Mouse (Mus musculus) R1 (cell line): ENCODE data around the gene Anapc1.

Experiments used
- DNase-seq: peaks from one replicate; pipeline ENCODE4 v3.0.0-alpha.2; 2018; ENCODE audit warnings: low read depth, low spot score

The Anapc1 gene

DNA sequence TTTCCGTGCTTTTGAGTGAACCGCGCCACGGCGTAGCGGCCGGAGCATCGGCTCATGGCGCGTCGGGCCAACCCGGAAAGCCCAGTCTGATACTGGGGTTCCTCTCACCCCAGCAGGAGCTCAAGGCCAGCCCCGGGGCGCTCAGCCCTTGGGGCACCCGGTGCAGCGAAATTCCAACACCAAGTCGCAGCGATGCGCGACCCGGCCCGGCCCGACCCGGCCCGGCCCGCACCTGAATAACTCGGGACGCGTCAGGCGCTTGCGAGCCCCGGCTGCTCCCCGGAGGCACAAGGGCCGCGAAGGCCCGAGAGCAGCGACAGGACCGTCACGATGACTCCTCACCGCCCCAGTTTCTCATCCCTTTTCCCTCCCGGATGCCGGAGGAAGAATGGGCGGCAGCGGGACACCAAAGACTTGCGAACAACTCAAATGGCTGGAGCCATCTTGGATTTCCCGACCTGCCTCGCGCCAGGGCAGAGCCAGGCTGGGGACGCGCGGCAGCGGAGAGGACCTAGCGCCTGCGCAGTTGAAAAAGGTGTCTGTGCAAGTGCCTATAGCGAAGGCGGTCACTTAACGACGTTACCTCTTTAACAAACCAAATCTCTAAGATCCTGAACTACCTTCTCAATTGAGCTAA lies at the start of gene Anapc1:
Anapc1 (minus strand) TSS at position 471 of the 637 bp plus-strand sequence.
- DNase-seq = peak; percentile 94

DNA sequence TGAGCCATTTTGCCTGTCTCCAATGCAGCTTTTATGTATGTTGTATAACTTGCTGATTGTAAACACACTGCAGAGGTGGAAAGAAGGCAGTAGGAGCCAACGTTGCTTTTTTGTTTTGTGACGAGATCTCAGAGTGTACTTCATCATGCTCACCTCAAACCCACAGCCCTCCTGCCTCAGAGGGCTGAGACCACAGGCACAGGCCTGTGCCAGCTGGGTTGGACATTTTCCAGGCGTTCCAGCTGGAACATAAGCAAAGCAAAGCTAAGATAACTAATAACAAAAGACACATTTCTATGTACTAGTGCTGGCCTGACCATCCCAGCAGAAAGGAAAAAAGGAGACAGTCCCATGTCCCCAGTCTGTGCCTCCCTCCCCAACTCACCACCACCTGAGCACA lies 47.9 kb upstream of the Anapc1 start:
- no peak for DNase-seq

DNA sequence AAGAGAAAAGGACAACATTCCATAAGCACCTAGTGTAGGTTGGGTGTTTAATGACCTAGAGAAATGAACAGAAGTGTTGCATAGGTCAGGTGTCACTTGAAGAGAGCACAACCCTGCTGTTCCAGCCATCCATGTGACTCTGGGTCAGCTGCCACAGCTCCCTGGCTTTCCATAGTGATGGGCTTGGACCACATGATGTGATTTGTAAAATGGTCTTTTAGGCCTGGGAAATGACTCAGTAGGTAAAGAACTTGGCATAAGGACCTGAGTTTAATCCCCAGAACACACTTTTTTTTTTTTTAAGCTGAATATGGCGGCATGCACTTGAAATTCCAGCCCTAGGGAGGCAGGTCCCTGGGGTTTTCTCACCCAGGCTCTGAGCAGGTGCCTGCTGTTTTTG lies 44.8 kb upstream of the Anapc1 start:
- DNase-seq = no peak

DNA sequence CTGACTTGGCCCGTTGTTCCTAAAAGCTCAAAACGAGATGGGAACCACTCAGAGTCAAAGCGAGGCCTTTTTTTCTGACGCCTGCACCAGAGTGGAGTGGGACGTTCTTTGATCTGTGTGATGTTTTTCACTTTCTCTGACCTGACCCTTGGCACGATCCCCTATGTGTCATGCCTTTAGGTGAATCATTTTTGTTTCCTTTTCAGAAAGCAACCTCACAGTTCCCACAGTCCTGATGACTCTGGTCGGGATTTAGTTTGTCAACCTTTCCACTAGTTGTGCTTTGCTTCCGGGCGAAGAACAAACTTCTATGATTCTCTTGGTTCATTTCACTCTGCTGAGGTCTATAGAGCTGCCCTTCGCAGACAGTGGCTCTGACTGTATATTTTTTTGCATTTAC lies 44.3 kb upstream of the Anapc1 start:
- no peak for DNase-seq

DNA sequence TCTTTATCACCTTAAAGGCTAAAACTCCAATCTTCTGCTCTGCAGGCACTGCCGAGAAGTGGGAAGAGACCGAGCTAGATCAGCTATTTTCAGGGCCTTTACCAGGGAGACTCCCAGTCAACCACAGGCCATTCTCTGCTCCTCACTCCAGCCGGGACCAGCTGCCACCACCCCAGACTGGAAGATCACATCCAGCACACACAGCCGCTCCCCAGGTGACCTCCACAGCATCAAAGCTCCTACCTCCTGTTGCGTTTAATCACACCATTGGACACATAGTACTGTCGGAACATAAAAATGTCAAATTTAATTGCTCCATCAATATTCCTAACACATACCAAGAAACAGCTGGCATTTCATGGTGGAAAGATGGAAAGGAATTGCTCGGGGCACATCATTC lies 42.0 kb upstream of the Anapc1 start:
- DNase-seq = no peak

DNA sequence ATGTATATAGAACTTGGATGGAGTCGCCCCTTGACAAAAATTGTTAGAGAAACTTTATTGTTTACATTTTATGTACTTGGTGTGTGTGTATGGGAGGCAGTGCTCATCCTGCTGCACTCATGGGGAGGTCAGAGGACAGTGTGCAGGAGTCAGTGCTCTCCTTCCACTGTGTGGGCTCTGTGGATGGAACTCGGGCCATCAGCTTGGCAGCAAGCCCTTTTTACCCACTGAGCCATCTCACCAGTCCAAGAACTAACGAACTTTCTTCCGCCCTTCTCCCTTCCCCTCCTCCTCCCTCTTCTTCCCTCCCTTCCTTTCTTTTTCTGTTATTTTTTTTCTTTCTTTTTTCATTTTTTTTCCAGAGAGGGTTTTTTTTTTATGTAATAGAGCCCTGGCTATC lies 40.9 kb upstream of the Anapc1 start:
- no peak for DNase-seq

DNA sequence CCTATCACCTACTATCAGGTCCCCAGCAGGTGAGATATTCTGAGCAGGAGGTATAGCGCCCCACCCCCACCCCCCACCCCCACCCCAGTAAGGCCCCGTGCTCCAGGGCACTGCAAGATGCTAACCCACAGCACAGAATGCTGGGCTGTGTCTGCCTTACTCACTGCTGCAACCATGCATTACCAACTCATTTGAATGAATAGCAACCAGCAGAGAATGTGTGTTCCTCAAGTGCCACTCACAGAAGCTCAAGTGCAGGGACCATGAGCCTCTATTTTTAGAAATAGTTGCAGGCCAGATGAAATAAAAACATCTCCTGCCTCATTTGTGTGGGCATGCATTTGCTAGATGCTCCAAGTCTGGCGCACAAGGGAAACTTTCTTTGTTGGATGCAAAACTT lies 40.4 kb upstream of the Anapc1 start:
- no peak for DNase-seq

DNA sequence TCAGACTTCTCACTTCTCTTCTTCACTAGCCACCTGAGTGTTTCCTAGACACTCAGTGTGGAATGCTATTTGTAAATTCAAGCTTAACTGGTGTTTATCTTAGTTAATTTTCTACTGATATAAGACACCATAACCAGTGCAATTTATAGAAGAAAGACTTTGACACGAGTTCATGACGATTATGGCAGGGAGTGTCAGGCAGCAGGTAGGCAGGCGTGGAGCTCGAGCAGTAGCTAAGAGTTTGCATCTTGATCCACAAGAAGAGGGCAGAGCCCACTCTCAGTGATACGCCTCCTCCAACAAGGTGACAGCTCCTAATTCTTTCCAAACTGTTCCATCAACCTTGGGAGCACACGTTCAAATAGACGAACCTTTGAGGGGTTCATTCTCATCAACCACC lies 39.4 kb upstream of the Anapc1 start:
- no peak for DNase-seq

DNA sequence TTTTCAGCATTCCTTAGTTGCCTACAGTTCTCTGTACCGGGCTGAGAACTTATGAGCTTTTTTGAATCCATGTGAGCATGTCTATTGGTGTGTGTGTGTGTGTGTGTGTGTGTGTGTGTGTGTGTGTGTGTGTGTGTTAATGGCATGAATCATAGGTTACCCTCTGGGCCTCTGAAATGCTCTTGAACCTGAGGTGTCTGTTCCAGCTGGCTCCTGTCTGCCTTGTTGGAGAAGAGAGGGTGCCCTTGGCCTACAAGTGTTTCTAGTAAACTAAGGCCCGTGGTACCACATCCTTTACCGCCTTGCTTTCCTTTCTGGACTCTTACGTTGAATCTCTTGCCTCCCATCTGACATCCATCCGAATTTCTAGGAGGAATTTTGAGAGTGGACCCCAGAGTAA lies 38.9 kb upstream of the Anapc1 start:
- no peak for DNase-seq

DNA sequence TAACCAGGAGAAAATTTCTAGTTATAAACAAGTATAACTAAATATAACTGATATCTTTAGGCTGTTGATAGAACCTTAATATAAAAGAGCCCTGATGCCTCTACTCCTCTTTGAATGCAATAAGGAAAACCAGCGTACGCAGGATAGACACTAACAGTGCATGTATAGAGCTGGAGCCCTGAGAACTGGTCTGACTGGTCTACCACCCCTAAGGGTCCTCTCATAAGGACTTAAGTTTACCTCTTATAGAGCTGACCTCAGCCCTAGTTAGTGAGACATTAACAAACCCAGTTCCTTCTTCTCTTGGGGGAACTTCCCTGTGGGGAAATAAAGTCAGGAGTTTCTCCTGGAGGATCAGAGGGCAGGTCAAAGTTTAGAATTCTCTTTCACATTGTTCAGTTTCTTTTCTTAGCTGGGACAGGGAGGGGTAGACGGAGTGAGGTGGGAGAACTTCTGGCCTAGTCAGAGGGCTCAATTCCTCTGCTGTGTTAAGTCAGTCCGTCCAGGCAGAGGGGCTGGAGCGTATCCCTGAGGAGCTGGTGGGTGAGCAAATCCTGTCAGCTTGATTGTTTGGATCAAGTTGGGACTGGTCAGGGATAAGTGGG lies 35.0 kb upstream of the Anapc1 start:
- DNase-seq = no peak

DNA sequence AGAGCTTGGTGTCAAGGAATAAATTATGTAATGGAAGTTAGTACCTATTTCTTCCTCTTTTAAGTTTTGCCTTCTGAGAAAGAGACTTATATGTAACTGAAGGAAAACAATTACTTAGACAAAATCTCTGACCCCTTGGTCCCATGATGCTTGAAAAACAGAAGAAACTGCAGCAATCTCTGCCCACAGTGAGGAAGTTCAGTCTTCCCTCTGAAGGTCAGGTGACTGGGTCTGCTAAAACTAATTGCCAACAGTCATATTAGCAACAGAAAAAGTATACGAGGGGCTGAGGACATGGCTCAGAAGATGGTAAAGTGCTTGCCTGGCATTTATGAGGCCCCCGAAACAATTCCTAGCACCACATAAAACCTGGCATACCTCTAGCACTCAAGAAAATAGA lies 32.2 kb upstream of the Anapc1 start:
- no peak for DNase-seq

DNA sequence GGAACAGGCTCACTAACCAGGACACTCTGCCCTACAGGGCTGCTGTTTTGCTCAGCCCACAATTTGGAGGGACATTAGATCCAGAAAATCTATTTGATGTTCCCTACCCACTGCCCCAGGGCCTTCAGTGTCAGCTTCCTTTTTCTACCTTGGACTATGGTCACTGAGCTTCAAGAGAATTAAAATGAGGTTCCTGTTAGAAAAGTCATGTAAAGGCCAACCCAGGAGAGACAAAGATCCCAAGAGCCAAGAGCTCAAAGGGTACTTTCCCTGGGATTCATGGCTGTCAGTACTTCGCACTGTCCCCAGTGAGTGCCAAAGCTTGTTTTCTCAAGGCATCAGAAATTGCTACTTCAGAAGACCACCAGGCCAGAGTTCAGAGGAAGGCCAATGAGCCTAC lies 28.8 kb upstream of the Anapc1 start:
- DNase-seq = no peak

DNA sequence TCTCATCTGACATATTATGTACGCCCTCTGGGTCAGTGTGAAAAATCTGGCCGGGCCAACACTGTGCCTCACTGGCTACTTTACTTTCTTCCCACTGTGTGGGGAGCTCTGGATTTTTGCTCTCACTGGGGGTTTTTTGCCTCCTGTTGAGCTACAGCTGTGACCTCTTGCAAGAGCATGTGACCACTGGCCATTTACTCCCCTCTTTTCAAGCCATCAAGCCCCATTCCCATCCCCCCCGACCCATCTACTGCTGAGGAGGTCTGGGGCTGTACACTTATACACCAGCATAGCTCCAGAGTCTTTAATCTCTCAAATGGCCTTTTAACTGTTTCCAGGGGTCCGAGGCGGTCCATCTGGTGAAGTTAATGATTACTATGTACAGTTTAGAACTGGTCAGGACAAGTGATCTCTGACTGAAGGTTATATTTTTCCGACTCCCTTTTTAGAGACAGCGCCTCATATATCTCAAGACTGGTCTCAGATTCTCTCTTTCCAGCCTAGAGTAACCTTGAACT lies 27.6 kb upstream of the Anapc1 start:
- no peak for DNase-seq

DNA sequence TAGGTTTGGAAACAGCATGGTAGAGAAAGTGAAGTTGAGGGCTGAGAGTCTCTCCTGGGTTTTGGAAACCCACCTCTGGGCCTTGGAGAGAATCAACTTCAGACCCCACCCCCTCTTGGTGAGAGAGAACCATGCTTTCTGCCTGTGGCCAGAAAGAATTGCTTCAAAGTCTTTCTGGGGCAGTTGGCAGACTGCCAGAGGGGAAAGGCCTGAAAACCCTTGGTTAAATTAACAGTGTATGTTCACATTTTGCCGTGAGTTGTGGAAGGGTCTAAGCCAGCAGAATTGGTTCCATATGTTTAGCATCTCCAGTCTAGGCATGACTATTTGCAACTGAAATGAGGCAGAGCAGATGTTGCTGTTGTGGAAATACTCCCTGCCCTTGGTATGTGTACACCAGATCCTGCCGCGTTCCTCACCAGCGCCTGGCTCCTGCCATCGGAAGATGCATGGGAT lies 26.4 kb upstream of the Anapc1 start:
- no peak for DNase-seq

DNA sequence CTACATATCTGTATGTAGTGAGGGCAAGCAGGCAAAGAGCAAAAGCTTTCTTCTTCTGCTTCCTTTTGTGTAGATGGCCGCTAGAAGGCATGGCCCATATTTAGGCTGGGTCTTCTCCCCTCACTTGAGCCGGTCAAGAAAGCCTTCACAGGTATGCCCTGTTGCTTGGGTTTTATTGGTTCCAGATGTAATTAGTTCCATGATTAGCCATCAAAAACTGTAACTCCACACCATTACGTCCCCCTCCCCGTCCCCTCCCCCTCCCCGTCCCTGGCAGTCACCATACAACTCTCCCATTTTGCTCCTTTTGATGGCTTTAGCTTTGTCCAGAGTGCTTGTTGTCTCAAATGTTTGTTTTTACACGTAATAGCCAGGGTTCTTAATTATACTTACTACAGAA lies 25.7 kb upstream of the Anapc1 start:
- no peak for DNase-seq

DNA sequence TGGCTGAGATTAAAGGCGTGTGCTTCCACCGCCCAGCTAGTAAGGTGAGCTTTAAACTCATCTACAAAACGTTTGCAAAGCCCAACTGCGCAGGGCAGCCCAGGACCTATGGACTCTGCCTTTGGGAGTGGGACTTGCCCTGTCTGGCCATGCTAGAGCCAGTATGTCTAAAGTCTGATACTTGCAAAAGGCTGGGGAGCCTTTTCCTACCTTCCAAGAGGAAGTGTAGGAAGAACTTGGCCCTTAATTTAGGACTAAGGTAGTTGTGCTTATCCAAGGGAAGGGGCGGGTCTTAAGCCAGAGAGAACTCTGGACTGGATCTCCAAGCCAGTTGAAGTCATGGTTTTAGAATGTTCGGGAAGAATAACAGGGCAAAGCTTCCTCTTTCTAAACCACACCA lies 23.4 kb upstream of the Anapc1 start:
- no peak for DNase-seq

DNA sequence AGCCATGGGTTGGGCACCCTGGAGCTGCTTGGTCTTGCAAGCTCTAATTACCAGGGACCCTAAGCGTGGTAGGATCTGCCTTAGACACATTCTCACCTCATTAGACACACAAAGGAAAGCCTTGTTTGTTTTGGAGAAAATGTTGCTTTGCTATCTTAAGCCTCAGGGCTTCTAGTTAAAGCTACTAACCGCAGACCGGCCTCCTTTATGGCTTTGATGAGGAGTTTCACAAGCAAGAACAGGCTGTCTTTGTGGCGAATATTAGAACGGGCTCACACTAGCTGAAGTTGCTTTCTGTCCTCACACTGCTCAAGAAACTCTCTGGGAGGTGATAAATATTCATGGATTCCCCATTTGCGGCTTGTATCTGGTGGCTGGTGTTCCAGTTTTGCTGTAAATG lies 22.1 kb upstream of the Anapc1 start:
- no peak for DNase-seq

DNA sequence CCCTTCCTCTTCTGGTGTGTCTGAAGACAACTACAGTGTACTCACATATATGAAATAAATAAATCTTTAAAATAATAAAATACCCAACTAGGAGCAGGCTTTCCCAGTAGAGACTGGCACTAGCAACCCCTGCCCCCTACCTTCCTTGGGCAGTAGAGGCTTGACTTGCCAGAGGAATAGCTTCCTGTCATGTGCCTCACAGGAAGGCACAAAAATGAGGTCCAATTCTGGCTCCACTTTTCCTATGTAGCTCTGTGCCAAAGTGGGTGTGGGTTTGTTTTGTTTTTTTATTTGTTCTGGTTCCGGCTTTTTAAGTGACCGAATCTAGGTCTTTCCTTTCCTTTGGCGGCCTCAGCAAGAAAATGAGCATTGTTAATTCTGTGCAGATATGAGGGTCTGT lies 17.3 kb upstream of the Anapc1 start:
- no peak for DNase-seq

DNA sequence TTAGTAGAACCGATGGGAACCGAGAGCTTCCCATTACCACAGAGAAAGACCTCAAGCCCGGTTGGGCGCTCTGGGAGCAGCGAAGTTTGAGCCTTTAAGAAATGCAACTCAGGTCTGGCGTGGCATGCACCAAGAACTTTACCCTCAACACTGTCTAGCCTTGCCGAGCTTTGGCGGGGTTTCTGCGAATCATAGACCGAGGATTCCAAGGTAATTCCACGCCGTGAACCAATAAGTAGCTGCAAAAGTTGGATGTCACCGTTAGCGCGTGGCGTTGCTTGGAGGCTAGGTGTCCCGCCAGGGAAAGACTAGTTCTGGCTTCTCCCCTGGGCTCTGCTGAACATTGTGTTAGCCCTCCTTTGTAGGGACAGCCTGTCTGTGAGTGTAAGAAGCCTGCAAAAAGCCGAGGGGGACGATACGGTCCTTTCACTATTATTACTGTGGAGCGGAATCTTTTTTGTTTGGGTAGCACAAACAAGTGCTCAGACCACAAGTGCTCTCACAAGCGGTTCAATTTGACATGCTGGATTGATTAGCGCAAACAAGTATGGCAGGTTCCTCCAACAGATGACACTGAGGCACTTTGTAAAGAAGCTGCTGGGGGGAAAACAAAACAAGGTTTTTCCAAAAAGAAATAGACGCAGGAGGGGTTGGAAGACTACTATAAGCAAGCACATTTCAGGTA lies 12.2 kb upstream of the Anapc1 start:
- peak; percentile 75 for DNase-seq

DNA sequence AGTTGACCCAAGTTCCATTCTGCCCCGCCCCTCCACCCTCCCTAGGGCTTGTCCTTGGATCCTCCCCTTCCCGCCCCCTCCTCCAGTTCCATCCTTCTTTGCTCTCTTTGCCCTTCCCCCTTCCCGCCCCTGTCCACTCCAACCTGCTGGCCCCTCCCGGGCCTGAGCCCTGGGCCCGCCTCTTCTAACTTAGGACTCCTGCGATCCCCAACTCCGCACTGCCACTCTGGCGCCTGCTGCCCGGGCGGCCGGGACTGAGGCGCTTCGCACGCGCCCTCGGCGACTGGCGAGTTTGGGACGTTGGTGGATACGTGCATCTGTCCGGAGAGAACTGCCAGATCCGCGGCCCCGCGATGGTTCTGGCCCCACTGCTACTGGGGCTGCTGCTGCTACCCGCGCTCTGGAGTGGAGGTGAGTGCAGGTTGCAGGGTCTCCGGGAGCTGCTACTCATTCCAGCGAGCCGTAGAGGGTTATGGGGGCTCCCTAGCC lies 11.5 kb upstream of the Anapc1 start, which contains the start of gene Mertk:
Mertk (plus strand) TSS at position 264 of the 489 bp plus-strand sequence.
- DNase-seq = peak; percentile 97

DNA sequence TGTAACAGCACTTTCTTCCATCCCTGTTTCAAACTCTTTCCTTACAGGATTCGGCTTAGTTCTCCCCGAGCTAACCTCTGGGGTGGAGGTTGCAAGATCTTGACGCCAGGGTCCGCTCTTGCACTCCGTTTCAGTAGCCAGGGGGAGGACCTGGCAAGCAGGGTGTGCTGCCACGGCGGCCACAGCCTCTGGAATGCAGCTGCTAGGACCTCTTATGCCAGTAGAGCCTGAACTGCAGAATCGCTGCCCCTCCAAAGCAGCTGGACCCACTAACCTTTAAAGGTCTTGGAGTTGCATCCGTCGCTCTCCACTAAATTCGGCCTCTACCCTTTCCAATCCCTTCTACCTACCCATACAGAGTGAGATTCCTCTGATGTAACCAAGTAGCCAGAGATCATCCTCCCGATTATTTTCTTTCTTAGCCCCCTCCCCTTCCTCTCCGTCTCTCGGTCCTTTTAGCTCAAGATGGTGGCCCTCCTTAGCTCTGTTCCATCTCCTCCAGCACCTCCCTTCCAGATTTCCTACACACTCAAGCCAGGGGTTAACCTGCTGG lies 11.0 kb upstream of the Anapc1 start:
- DNase-seq = peak; percentile 93

DNA sequence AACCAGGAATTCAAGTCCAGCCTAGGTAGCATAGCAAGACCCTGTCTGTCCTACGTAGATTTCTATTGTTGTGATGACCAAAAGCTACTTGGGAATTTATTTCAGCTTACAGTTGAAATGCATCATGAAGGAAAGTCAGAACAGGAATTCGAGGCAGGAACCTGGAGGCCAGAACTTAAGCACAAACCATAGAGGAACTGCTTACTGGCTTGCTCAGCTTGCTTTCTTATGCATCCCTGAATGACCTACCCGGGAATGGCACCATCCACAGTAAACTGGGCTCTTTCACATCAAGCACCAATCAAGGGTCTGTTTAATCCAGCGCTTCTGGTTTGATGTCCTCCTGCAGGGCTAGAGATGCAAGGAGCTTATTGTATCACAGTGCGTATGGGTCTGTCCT lies 10.4 kb upstream of the Anapc1 start:
- DNase-seq = peak; percentile 16
